Mouse (Mus musculus) yolk sac, embryonic 10.5 days (tissue): Measurements from ENCODE around the gene Gart.
A peak's percentile ranks its signal among the peaks of the same experiment; 100 is the strongest.

Experiments used
- DNase-seq: peaks from one replicate; pipeline ENCODE4 v3.0.0-alpha.2; 2017; ENCODE audit warnings: low spot score

The Gart gene

GRCm38 (mm10) chr16:91609501-91610245 lies 37.1 kb downstream of the Gart start:
- no peak for DNase-seq

GRCm38 (mm10) chr16:91606958-91607357 lies 39.8 kb downstream of the Gart start:
- DNase-seq, result no peak

DNA sequence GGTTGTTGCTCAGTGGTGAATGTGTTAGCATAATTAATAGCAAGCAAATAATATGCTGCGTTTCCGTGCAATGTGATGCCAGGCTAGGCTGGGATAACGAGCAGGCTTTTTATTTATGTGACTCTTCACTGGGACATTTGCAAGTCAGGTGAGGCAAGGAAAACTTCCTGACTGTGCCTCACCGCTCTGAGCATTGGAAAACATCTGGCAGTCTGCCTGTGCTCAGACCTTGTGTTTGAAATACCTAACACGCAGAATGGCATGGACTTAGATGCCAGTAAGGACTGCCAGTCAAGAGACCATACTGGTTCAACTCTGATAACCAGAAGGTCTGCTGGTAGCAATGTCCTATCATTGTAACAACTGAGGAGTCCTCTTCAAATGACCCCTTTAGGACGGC lies 41.6 kb downstream of the Gart start:
- DNase-seq, result no peak

GRCm38 (mm10) chr16:91601693-91602092 lies 45.1 kb downstream of the Gart start:
- no peak for DNase-seq

- DNase-seq, result no peak
Measured at GRCm38 (mm10) chr16:91601081-91601480, 45.7 kb downstream of the Gart start.

GRCm38 (mm10) chr16:91599242-91599641 lies 47.5 kb downstream of the Gart start:
- DNase-seq, result no peak

DNA sequence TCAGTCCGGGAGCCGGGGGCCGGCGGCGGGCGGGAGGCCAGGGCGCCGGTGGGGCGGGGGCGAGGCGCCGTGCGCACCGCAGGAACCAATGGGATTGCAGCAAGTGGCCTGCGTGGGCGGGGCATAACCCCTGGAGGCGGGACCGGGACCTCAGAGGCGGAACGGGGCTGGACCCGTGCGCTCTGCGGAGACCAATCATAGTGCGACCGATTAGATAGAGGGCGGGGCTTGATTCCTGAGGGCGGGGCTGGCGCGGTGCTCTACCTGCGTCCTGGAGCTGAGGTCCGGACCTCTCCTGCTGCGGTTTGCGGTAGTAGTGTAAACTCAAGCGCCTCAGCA lies 49.1 kb downstream of the Gart start, which contains the start of gene Tmem50b:
Tmem50b (minus strand) TSS at position 129 of the 339 bp plus-strand sequence.
- DNase-seq, result peak; percentile 97

GRCm38 (mm10) chr16:91596779-91597671 lies 49.7 kb downstream of the Gart start:
- peak; percentile 30 for DNase-seq

DNA sequence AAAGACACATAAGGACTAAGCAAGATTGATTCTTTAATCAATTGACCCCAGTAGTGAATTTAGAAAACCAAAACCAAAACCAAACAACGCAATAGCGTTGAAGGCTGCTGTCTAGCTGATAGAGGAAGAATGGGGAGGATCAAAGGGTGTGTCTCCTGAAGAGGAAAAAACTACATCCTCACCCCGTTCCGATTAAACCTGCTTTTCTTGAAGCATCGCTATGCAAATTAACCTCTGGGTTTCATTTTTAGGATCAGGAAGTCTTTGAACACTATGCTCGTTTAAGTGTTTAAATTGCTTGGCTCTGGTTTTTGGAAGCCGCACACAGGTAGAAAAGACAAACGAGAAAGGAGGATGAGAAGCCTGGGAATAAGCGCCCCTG lies 50.4 kb downstream of the Gart start:
- DNase-seq, result no peak

DNA sequence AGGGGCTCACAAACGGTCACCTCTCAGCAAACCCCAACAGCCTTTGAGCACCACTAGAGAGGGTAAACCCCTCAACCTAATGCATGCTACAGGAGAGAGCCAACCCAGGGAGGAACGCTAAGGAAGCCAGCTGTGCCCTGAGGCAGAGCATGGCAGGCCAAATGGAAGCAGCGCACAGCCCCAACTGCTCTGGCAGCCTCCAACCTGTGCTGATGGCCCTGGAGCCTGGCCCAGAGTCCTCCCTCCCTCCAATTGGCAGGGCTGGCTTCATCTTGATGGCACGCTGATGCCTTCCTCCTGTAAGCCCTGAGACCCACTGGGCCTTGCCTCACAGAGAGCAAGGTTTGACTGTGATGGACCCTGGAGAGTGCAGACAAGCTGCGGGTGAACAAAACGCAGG lies 51.7 kb downstream of the Gart start:
- DNase-seq, result no peak

DNA sequence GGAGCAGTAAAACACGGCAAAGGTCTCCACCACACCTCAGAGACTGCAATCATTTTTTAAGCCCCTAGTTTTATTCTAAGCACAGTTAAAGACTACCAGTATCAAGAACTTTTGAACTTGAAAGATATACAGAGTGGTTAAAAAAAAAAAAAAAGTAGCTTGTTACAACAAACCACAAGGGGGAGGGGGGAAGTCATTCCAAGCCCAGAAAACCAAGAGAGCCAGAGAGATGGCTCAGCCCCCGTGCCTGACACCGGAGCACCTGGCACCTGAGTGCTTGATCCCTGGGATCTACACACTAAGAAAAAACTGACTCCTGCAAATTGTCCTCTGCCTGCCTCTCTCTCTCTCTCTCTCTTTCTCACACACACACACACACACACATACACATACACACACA lies 53.5 kb downstream of the Gart start:
- no peak for DNase-seq

DNA sequence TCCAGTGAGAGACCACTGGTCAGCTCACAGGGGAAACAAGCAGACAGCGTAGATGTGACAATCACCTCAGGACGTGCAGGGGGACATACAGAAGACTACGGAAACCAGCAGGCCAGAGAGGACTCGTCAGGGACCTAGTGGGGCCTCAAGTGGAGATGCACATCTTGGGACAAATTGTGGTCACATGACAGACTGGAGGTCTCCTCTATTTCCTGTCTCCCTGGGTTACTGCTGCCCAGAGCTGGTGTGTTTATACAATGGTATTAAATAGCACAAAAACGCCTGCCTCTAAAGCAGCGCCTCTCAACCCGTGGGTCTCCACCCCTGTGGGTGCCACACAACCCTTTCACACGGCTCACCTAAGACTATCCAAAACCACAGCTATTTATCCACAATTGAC lies 54.6 kb downstream of the Gart start:
- DNase-seq, result no peak

DNA sequence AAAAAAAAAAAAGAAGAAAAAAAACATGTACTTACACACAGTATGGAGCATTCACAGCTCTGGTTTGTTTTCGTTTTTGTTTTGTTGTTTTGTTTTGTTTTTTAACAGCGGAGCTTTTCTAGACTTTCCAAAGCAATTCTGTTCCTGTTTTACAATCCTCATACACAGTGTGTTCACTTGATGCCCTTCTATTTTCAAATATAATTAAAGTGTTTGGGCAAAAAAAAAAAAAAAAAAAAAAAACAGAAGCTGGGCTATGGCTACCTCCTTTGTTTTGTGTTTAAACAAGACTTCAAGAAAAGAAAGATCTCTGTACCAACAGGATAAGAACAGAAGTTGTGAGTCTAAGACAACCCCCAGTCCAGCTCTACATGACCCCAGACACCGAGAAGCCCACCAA lies 58.0 kb downstream of the Gart start:
- no peak for DNase-seq

- DNase-seq, result no peak
Measured at GRCm38 (mm10) chr16:91587730-91588453, 58.9 kb downstream of the Gart start.

- DNase-seq, result no peak
Measured at GRCm38 (mm10) chr16:91586244-91586643, 60.5 kb downstream of the Gart start.

- DNase-seq, result no peak
Measured at GRCm38 (mm10) chr16:91585617-91586016, 61.1 kb downstream of the Gart start.

- no peak for DNase-seq
Measured at GRCm38 (mm10) chr16:91582307-91582706, 64.4 kb downstream of the Gart start.

- DNase-seq, result no peak
Measured at GRCm38 (mm10) chr16:91578980-91579720, 67.6 kb downstream of the Gart start.

DNA sequence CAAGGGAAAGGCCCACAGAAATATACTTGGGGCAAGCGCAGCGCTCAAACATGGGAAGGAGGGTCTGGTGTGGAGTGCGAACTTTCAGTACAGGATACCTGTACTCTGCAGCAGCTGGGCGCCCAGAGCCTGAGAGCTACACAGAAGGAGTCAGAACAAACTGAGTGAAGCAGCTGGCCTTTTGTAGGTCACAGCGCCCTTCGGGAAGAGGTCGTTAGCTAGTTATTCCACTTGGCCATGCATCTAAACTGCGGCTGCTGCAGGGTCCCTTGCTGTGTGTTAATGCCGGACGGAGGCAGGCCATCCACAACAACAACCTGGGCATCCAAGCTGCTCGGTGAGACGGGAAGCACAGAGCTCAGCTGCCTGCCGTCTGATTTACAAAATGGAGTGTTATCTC lies 71.6 kb downstream of the Gart start:
- no peak for DNase-seq
